Mouse (Mus musculus): Measurements from ENCODE around the gene Map3k21. TPM values are rescaled to one million over a fixed set of nuclear protein-coding genes. Genes with fewer than 3 reads are reported as not detected.

Gene Map3k21
- polyA plus RNA-seq, 1 experiment from 2014 or later, result 0.24 TPM

- Histone ChIP-seq H3K4me2 (no peak overlapping the region), H3K4me1 (replicated peaks) (peaks cover 9% of the 10 kb centered on the region; the same call in 1 of the 2 replicates), H3K36me3 (no peaks in the 10 kb centered on the region), H3K27ac (replicated peaks) (no peak overlapping the region), H3K9ac (no peak overlapping the region), H3K27me3 (peaks cover 6% of the 10 kb centered on the region; the same call in 1 of the 2 replicates), H3K9me3 (no peaks in the 10 kb centered on the region), H3K4me3 (no peak overlapping the region)
- 79% methylated on average over 9 of the region's 9 CpGs for WGBS
- no peak for ATAC-seq (ENCODE audit: low read depth)
These were observed 46.5 kb downstream of the Map3k21 start for GRCm38 (mm10) chr8:125956796-125957195.

DNA sequence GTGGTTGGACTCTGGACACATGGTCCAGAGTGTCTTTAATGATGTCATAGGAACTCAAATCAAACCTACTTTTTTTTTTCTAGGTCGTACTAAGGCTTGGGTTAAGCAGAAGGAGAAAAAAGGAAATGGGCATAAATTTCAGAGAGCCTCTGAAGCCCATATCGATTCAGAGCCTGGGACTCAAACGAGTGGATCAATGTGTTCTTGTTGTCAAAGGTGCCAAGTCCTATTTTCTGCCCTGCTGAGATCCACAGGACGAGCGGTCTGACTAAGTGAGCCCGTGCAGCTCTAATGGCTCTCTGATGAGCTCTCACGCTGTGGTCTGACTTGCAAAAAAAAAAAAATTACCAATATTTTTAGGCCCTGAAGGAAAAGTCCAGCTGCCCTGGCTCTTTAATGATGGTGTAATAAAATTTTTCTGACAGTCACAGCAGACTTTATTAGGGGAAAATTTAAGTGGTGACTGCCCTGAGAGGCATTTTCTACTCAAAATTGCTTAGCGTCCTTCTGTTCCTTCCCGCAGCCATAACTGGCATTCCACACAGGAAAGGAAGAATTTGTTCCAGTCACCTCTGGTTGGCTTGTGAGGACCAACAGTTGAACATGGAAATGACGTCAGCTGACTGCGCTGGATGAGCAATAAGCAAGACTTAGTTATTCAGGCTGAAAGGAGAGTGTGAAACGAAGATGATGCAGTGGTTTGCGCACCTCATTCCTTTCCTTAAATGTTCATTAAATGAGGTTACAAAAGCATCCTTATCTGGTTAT, 47.2 kb downstream of the Map3k21 start:
- Histone ChIP-seq H3K9ac (no peak overlapping the region), H3K27ac (replicated peaks) (no peak overlapping the region), H3K4me2 (no peak overlapping the region), H3K9me3 (no peaks in the 10 kb centered on the region), H3K4me1 (replicated peaks) (peaks cover 12% of the 10 kb centered on the region; the same call in 1 of the 2 replicates), H3K27me3 (peaks cover 6% of the 10 kb centered on the region; the same call in 1 of the 2 replicates), H3K36me3 (no peaks in the 10 kb centered on the region), H3K4me3 (no peak overlapping the region)
- 56% methylated on average over 13 of the region's 13 CpGs for WGBS
- ATAC-seq (ENCODE audit: low read depth), result no peak

- H3K27ac ChIP-seq (replicated peaks), result no peak overlapping the region
- no peaks in the 10 kb centered on the region for H3K36me3 ChIP-seq
- H3K27me3 ChIP-seq, result peaks cover 6% of the 10 kb centered on the region; the same call in 1 of the 2 replicates
- no peak for ATAC-seq (ENCODE audit: low read depth)
- no peak overlapping the region for H3K9ac ChIP-seq
- H3K4me3 ChIP-seq, result no peak overlapping the region
- WGBS, result 79% methylated on average over 1 of the region's 1 CpGs
- peaks cover 17% of the 10 kb centered on the region; the same call in 1 of the 2 replicates for H3K4me1 ChIP-seq (replicated peaks)
- H3K4me2 ChIP-seq, result no peak overlapping the region
- no peaks in the 10 kb centered on the region for H3K9me3 ChIP-seq
These were observed 47.7 kb downstream of the Map3k21 start for GRCm38 (mm10) chr8:125957994-125958368.

- Histone ChIP-seq H3K4me3 (no peak overlapping the region), H3K4me1 (replicated peaks) (peaks cover 28% of the 10 kb centered on the region; the same call in 1 of the 2 replicates), H3K36me3 (no peaks in the 10 kb centered on the region), H3K4me2 (no peak overlapping the region), H3K27ac (replicated peaks) (no peak overlapping the region), H3K27me3 (peaks cover 6% of the 10 kb centered on the region; the same call in 1 of the 2 replicates), H3K9ac (no peak overlapping the region), H3K9me3 (no peaks in the 10 kb centered on the region)
- ATAC-seq (ENCODE audit: low read depth), result no peak
- 62% methylated on average over 4 of the region's 4 CpGs for WGBS
These were observed 49.1 kb downstream of the Map3k21 start for GRCm38 (mm10) chr8:125959363-125959771.

DNA sequence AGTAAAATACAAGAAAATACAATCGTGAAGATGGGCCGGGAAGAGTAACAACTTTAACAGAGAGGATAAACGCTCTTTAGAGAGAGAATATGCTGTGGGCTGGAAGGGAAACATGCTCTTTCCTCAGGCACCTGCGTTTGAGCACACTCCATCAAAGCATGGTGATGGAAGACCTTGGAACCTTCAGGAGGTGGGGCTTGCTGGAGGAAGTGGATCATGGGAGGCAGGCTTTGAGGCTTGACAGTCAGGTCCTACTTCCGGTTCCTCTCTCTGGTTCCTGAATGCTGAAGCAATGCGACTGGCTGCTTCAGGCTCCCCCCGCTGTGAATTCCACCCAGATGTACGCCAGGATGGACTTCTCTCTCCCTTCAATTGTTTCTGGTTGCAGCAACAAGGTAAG, 49.8 kb downstream of the Map3k21 start:
- H3K27ac ChIP-seq (replicated peaks), result no peak overlapping the region
- peaks cover 28% of the 10 kb centered on the region; the same call in 1 of the 2 replicates for H3K4me1 ChIP-seq (replicated peaks)
- no peak for ATAC-seq (ENCODE audit: low read depth)
- no peak overlapping the region for H3K4me3 ChIP-seq
- H3K9me3 ChIP-seq, result no peaks in the 10 kb centered on the region
- H3K9ac ChIP-seq, result no peak overlapping the region
- WGBS, result 89% methylated on average over 8 of the region's 8 CpGs
- H3K36me3 ChIP-seq, result no peaks in the 10 kb centered on the region
- H3K4me2 ChIP-seq, result no peak overlapping the region
- H3K27me3 ChIP-seq, result peaks cover 6% of the 10 kb centered on the region; the same call in 1 of the 2 replicates

GRCm38 (mm10) chr8:125961790-125962189, 51.5 kb downstream of the Map3k21 start:
- Histone ChIP-seq H3K27ac (replicated peaks) (no peak overlapping the region), H3K36me3 (no peaks in the 10 kb centered on the region), H3K9ac (no peak overlapping the region), H3K4me2 (no peak overlapping the region), H3K4me3 (no peak overlapping the region), H3K4me1 (replicated peaks) (peaks cover 28% of the 10 kb centered on the region; the same call in 1 of the 2 replicates), H3K27me3 (peaks cover 10% of the 10 kb centered on the region; the same call in 1 of the 2 replicates), H3K9me3 (no peaks in the 10 kb centered on the region)
- 0 out of 2 replicates have a peak, but pooled peaks have one; percentile 19 for ATAC-seq (ENCODE audit: low read depth)
- WGBS, result 56% methylated on average over 6 of the region's 6 CpGs

GRCm38 (mm10) chr8:125963807-125964211, 53.6 kb downstream of the Map3k21 start:
- Histone ChIP-seq H3K27ac (replicated peaks) (peak overlapping the region; percentile 10; the same call in 1 of the 2 replicates), H3K27me3 (peaks cover 10% of the 10 kb centered on the region; the same call in 1 of the 2 replicates), H3K4me1 (replicated peaks) (peaks cover 19% of the 10 kb centered on the region; the same call in 1 of the 2 replicates), H3K4me3 (no peak overlapping the region), H3K36me3 (no peaks in the 10 kb centered on the region), H3K9ac (no peak overlapping the region), H3K9me3 (no peaks in the 10 kb centered on the region), H3K4me2 (peak overlapping the region; percentile 25)
- ATAC-seq (ENCODE audit: low read depth), result 0 out of 2 replicates have a peak, but pooled peaks have one; percentile 43
- WGBS, result 6% methylated on average over 11 of the region's 11 CpGs

GRCm38 (mm10) chr8:125971336-125971735, 61.1 kb downstream of the Map3k21 start:
- Histone ChIP-seq H3K36me3 (no peaks in the 10 kb centered on the region), H3K4me3 (no peak overlapping the region), H3K9me3 (no peaks in the 10 kb centered on the region), H3K4me2 (no peak overlapping the region), H3K9ac (no peak overlapping the region), H3K27me3 (no peaks in the 10 kb centered on the region), H3K27ac (replicated peaks) (no peak overlapping the region), H3K4me1 (replicated peaks) (no peaks in the 10 kb centered on the region)
- 73% methylated on average over 3 of the region's 3 CpGs for WGBS
- ATAC-seq (ENCODE audit: low read depth), result no peak

DNA sequence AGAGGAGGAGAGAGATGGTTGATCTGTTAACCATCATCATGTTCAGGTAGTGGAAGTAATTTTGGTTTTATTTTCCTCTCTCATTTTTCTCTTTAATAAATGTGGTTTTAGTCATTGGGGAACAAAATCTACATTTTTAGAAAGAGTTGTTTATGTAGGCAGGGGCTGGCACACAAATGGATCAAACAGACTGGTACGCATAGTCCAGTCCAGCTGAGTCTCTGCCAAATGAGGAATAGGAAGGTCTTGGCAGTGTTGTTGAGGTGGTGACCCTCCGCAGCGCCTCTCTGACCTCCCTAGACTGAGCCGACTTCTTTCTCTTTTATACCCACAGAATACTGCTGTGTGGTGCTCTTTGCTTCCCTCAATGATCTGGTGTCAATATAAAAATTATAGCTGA, 65.7 kb downstream of the Map3k21 start:
- WGBS, result 83% methylated on average over 4 of the region's 4 CpGs

DNA sequence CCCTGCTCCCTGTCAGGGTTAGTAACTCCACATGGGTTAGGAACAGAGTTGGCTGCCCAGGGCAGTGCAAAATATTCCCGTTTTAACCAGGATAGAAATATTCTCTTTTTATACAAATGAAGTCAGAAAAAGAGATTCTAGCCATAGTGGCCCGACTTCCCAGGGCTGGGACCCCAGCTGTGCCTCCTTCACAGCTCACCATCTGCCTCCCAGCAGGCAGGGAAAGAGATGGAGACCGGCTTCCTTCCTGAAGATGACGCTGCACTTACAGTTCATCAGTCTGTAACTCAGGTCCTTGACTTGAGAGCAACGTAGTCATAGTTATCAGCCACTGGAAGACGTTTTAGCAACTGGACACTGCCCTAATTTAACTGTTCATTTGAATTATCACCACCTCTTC, 70.6 kb downstream of the Map3k21 start:
- no peaks in the 10 kb centered on the region for H3K27me3 ChIP-seq
- H3K27ac ChIP-seq (replicated peaks), result no peak overlapping the region
- no peaks in the 10 kb centered on the region for H3K36me3 ChIP-seq
- H3K9ac ChIP-seq, result no peak overlapping the region
- ATAC-seq (ENCODE audit: low read depth), result no peak
- H3K4me2 ChIP-seq, result no peak overlapping the region
- WGBS, result 35% methylated on average over 6 of the region's 6 CpGs
- no peaks in the 10 kb centered on the region for H3K9me3 ChIP-seq
- H3K4me3 ChIP-seq, result no peak overlapping the region
- H3K4me1 ChIP-seq (replicated peaks), result no peaks in the 10 kb centered on the region

More for the DNA sequence above, 65.7 kb downstream of the Map3k21 start:
- no peak overlapping the region for H3K27ac ChIP-seq (replicated peaks)
- no peaks in the 10 kb centered on the region for H3K9me3 ChIP-seq
- ATAC-seq (ENCODE audit: low read depth), result no peak
- H3K27me3 ChIP-seq, result no peaks in the 10 kb centered on the region
- no peaks in the 10 kb centered on the region for H3K36me3 ChIP-seq
- H3K9ac ChIP-seq, result no peak overlapping the region
- no peak overlapping the region for H3K4me2 ChIP-seq
- H3K4me3 ChIP-seq, result no peak overlapping the region
- no peaks in the 10 kb centered on the region for H3K4me1 ChIP-seq (replicated peaks)

- Histone ChIP-seq H3K9ac (no peak overlapping the region), H3K27ac (replicated peaks) (no peak overlapping the region), H3K36me3 (no peaks in the 10 kb centered on the region), H3K4me2 (no peak overlapping the region), H3K4me1 (replicated peaks) (no peaks in the 10 kb centered on the region), H3K27me3 (no peaks in the 10 kb centered on the region), H3K9me3 (no peaks in the 10 kb centered on the region), H3K4me3 (no peak overlapping the region)
- no peak for ATAC-seq (ENCODE audit: low read depth)
- 79% methylated on average over 3 of the region's 3 CpGs for WGBS
These were observed 73.3 kb downstream of the Map3k21 start for GRCm38 (mm10) chr8:125983515-125983914.

GRCm38 (mm10) chr8:125984140-125984539, 73.9 kb downstream of the Map3k21 start:
- Histone ChIP-seq H3K4me3 (no peak overlapping the region), H3K27me3 (no peaks in the 10 kb centered on the region)

More at GRCm38 (mm10) chr8:125984140-125984539, 73.9 kb downstream of the Map3k21 start:
- no peaks in the 10 kb centered on the region for H3K9me3 ChIP-seq
- no peak overlapping the region for H3K4me2 ChIP-seq
- WGBS, result 87% methylated on average over 4 of the region's 4 CpGs
- H3K27ac ChIP-seq (replicated peaks), result no peak overlapping the region
- no peaks in the 10 kb centered on the region for H3K36me3 ChIP-seq
- H3K9ac ChIP-seq, result no peak overlapping the region
- no peaks in the 10 kb centered on the region for H3K4me1 ChIP-seq (replicated peaks)
- no peak for ATAC-seq (ENCODE audit: low read depth)
